Mouse (Mus musculus) cerebellum, adult 2 months (tissue): ENCODE measurements around the gene Spats1. TPM values are rescaled to one million over a fixed set of nuclear protein-coding genes. Genes with fewer than 3 reads are reported as not detected.

Source experiments
- DNase-seq, 2 experiments: peaks; one replicate each; pipeline ENCODE4 v3.0.0; 2021
- H3K27ac ChIP-seq: fragments of 200-500 bp; 2 replicates; pipeline ENCODE4 v1.5.1; 2012; ENCODE audit warnings: low read length, control low read depth, inconsistent platforms; ENCODE audit not compliant: insufficient read depth
- H3K27me3 ChIP-seq: fragments of 200-500 bp; 2 replicates; pipeline ENCODE4 v1.6.1; 2012; ENCODE audit warnings: inconsistent platforms, mild to moderate bottlenecking, low read length, moderate library complexity; ENCODE audit not compliant: control insufficient read depth, insufficient read depth
- H3K4me1 ChIP-seq: fragments of 200-500 bp; 2 replicates; pipeline ENCODE4 v1.6.1; 2011; ENCODE audit warnings: low read length; ENCODE audit not compliant: control insufficient read depth, insufficient read depth
- H3K4me3 ChIP-seq: fragments of 200-500 bp; replicated peaks from 2 replicates; pipeline ENCODE3; 2011; ENCODE audit warnings: mild to moderate bottlenecking, low read depth, low read length, control low read depth; ENCODE audit not compliant: insufficient read depth
- CTCF ChIP-seq: fragments of 200-500 bp; IDR thresholded peaks from 2 replicates; pipeline ENCODE4 v1.5.1; 2011; ENCODE audit warnings: low read depth, mild to moderate bottlenecking, control low read depth, low read length, moderate library complexity, borderline replicate concordance; ENCODE audit not compliant: insufficient read depth
- POLR2A ChIP-seq: fragments of 200-500 bp; IDR thresholded peaks from 2 replicates; pipeline ENCODE4 v1.6.1; 2011; ENCODE audit warnings: low read length, control low read depth, borderline replicate concordance; ENCODE audit not compliant: insufficient read depth
- WGBS: fragments of 180-500 bp; shearing (Covaris S2); methylation state at CpG from one replicate; pipeline ENCODE4 v1.1.7; 2018; 5-methylcytosine and 5-hydroxymethylcytosine counted together
- polyA plus RNA-seq: library from polyadenylated mRNA; depleted of rRNA; stranded (reverse); fragments of >200 nt; gene quantifications from 2 replicates; pipeline ENCODE4 v1.2.3, GENCODE M21; 2012; rRNA removed

Spats1 gene
- polyA plus RNA-seq = 2.6 TPM in 2 replicates

DNA sequence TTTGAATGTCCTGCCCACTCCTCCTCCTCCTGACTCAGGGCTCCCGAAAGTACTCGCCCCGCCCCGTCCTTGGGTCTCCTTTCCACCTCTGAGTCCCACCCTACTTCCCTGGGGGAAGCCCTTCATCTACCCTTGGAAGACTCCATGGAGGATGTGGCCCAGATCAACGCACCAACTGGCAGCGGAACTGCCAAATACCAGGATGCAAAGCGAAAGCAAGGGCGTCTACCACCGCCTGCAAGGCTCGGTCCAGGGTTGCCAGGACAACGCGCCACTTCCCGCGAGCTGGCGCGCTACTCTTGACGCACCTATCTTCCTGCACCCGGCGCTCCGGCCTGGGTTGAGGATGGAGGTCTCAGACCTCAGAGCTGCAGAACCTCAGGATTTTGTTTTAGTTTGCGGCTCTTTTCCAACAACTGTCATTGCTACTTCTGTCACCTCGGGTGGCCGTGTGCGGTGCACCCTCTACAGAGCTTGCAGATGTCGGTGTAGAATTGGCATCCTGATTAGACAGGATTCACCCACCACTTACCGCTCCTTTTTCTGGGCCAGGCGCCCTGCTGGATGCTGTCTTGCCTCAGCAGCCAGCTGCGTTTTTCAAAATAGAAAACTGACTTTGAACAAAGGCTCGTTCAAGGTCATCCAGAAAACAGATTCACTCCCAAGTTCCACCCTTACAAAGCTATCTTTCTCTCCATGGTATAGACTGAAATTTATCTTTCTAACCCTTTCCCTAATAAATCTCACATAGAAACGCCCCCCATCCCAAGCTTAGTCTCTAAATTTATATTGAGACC is at the start of gene Spats1:
Gene Spats1 (minus strand): TSS at position 747 of the 797 bp plus-strand sequence.
- WGBS = 3% methylated on average over 30 of the region's 30 CpGs
- peak within 1 kb of the TSS; percentile 73 for H3K4me3 ChIP-seq
- H3K27ac ChIP-seq = peak within 1 kb of the TSS; percentile 82
- peak; percentile 86 to 89 for DNase-seq
- no peaks in the 10 kb centered on the region for H3K4me1 ChIP-seq
- peak; percentile 73 for TF ChIP-seq POLR2A
- TF ChIP-seq CTCF = no peak
- H3K27me3 ChIP-seq = no peaks in the 10 kb centered on the region

DNA sequence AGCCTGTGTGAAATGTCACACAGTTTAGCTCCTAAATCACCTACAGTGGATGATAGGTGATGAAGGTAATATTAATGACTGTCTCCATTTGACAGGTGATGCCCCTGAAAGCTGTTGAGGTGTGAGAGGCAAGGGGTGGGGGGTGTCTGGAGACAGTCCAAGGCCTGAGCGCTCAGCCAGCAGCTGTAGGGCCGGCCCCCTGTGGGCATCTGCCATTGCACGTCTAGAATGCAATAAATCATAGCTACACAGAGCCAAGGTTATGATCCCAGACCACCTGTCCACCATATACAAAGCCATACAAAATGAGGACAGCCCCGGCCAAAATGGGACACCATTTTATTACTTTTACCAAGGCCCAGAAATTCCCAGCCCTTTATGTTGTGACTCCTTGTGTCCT is 49.7 kb upstream of the Spats1 start:
- TF ChIP-seq CTCF = no peak
- TF ChIP-seq POLR2A = no peak
- 16% methylated on average over 4 of the region's 4 CpGs for WGBS
- DNase-seq = peak in 1 of 2 experiments; percentile 36
- Histone ChIP-seq H3K27ac (no peak overlapping the region), H3K4me1 (peaks cover 51% of the 10 kb centered on the region), H3K27me3 (no peaks in the 10 kb centered on the region), H3K4me3 (no peak overlapping the region)

DNA sequence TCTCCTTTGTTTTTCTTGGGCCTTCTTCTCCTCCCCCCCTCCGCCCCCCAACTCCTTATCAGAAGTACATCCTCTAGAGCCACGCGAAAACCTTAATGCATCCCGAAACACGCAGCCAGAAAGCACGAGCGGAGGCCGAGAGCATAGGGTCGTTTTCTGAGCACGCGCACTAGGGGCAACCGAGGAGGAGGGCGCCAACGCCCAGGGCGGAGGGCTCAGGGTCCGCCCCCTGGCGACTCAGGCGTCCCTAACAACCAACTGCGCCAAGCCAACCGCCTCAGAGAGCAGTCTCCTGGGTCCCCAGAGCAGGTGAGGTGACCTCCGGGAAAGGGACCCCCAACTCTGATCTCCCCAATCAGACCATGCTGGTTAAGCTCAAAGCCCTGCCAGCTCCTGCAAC is 48.0 kb upstream of the Spats1 start, which contains the start of gene Tcte1:
Gene Tcte1 (plus strand): TSS at position 172 of the 400 bp plus-strand sequence.
- no peak within 1 kb of the TSS for H3K4me3 ChIP-seq
- TF ChIP-seq CTCF (no peak), POLR2A (no peak)
- peaks cover 59% of the 10 kb centered on the region for H3K4me1 ChIP-seq
- 0 out of 2 replicates have a peak within 1 kb of the TSS, but pooled peaks have one; percentile 10 for H3K27ac ChIP-seq
- 39% methylated on average over 21 of the region's 21 CpGs for WGBS
- DNase-seq = peak in 1 of 2 experiments; percentile 16
- H3K27me3 ChIP-seq = no peaks in the 10 kb centered on the region

DNA sequence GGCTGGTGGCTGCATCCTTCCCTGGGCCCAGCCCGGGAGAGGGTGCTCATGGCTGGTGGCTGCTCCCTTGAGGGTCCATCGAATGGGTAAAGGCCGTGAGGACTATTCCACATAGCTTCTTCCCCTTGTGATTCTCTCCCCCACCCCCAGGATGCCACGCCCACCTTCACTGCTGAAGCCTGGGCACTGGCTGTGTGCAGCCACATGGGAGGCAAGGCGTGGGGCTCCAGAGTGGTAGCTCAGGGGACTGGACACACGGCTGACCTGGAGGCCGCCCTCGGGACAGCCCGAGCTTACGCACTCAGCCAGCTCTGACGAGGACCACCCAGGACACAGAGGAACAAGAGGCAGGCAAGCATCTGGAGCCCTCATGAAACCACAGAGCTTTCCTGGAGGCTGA is 44.9 kb upstream of the Spats1 start:
- 58% methylated on average over 11 of the region's 11 CpGs for WGBS
- no peak for TF ChIP-seq POLR2A
- no peak for TF ChIP-seq CTCF
- H3K4me3 ChIP-seq = no peak overlapping the region
- H3K27ac ChIP-seq = peak overlapping the region; percentile 84
- peaks cover 63% of the 10 kb centered on the region for H3K4me1 ChIP-seq
- DNase-seq = no peak
- H3K27me3 ChIP-seq = no peaks in the 10 kb centered on the region

DNA sequence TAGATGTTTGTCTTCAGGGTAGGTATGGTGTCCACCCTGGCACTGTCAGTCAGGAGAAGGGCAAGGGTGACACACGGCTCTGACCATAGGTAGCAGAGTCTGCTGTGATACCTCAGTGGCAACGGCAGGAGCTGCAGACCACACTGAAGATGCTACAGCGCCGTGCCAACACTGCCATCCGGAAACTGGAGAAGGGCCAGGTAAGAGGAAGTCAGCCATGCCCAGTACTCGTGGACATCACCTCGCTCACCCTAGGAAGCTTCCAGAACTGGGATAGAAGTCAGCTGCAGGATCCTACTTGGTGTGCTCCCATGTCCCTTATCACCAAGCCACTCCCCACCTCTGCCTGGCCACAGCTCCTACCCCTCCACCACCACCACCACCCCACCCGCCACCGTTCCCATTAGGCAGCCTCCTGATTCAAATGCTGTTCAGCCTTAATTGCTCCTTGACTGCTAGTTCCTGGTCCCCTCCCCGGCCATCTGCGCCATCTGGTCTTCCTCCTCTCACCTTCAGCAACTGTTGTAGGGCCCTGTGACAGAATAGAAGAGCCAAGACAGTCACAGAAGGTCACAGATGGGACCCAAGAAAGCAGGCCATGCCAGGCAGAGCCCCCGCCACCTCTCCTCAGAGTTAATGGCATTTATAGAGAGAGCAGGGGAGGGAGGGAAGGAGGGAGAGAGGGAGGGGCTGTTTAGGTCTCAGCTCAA is 43.7 kb upstream of the Spats1 start:
- H3K4me3 ChIP-seq = no peak overlapping the region
- H3K27me3 ChIP-seq = no peaks in the 10 kb centered on the region
- H3K4me1 ChIP-seq = peaks cover 57% of the 10 kb centered on the region
- H3K27ac ChIP-seq = peak overlapping the region; percentile 84
- 8% methylated on average over 12 of the region's 12 CpGs for WGBS
- DNase-seq = peak; percentile 92 to 95
- TF ChIP-seq CTCF (no peak; the same call in 1 of the 2 replicates), POLR2A (no peak)

DNA sequence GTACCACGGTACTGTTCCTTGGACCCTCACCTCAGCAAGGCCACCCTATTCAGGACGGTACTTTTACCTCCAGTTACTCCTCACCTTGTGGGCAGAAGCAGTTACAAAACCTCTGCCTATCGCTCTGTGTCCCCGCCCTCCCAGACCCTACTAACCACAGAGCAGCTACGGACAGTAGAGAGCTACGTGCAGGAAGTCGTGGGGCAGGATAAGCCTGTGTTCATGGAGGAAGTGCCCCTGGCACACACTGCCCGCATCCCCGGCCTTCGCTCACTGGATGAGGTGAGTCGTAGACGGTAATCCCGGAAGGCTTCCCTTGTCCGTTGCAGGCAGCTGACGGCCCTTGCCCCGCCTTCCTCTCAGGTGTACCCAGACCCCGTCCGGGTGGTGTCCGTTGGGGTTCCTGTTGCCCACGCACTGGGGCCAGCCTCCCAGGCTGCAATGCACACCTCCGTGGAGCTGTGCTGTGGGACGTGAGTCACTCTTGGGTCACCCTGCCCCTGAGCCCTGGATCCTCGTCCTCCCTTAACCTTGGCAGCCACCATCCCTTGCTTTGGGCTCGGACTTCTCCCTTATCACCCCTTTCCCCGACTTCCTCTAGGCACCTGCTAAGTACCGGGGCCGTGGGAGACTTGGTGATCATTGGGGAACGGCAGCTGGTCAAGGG is 42.5 kb upstream of the Spats1 start:
- Histone ChIP-seq H3K27me3 (no peaks in the 10 kb centered on the region), H3K4me1 (peaks cover 48% of the 10 kb centered on the region), H3K4me3 (no peak overlapping the region), H3K27ac (peak overlapping the region; percentile 49; the same call in 1 of the 2 replicates)
- WGBS = 85% methylated on average over 28 of the region's 28 CpGs
- no peak for DNase-seq
- no peak for TF ChIP-seq POLR2A
- no peak for TF ChIP-seq CTCF

DNA sequence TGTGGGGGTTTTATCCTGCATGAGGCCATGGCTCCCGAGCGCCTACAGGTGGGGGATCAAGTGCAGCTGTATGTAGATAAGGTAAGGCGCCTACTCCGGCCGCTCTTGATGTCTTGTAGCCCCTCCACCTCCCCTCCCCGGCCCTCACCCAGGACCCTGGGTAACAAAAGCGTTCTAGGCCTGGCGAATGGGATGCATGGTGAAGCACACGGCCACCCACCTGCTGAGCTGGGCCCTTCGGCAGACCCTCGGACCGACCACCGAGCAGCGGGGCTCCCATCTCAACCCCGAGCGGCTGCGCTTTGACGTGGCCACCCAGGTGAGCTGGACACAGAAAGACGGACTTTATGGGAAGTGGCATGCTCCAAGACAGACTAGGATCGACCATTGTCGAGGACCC is 41.9 kb upstream of the Spats1 start:
- Histone ChIP-seq H3K27ac (peak overlapping the region; percentile 57), H3K27me3 (no peaks in the 10 kb centered on the region), H3K4me1 (peaks cover 43% of the 10 kb centered on the region), H3K4me3 (no peak overlapping the region)
- TF ChIP-seq CTCF (no peak), POLR2A (no peak)
- DNase-seq = no peak
- WGBS = 86% methylated on average over 21 of the region's 21 CpGs
